Mouse (Mus musculus) MN1 (cell line): ENCODE data around the gene Dhx30.
"Not testable (repeated sequence)": the region's sequence is repeated elsewhere in the genome, so short reads cannot be mapped to it uniquely, and the experiment has no call there.

ENCODE experiments used
- DNase-seq: peaks from one replicate; pipeline ENCODE4 v3.0.0-alpha.2; 2016; ENCODE audit warnings: low spot score

The Dhx30 gene

DNA sequence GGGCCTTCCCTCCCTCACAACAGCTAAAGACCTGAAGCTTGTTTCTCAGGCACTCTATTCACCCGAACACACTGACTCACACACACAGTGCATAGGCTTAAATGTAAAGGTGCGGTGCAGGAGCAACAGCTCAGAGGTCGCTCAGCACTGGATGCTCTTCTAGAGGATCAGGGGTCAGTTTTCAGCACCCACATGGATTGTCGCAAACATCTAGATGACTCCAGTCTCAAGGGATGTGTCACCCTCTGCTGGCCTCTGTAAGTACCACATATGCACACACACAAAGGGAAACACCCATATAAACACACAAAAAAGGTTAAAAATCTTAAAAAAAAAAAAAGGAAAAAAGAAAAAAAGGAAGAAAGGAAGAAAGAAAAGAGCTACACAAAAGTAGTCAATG is 22.9 kb downstream of the Dhx30 start:
- no peak for DNase-seq

DNA sequence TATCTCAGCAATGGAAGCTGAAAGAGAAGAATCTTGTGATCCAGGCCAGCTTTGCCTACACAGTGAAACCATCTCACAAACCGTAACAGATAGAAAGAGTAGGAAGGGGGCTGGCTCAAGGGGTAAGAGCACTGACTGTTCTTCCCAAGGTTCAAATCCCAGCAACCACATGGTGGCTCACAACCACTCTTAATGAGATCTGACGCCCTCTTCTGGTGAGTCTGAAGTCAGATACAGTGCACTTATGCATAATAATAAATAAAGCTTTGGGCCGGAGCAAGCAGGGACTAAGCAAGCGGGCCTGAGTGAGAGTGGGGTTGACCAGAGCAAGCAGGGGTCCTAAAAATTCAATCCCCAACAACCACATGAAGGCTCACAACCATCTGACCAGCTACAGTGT is 24.3 kb downstream of the Dhx30 start:
- DNase-seq, result no peak

DNA sequence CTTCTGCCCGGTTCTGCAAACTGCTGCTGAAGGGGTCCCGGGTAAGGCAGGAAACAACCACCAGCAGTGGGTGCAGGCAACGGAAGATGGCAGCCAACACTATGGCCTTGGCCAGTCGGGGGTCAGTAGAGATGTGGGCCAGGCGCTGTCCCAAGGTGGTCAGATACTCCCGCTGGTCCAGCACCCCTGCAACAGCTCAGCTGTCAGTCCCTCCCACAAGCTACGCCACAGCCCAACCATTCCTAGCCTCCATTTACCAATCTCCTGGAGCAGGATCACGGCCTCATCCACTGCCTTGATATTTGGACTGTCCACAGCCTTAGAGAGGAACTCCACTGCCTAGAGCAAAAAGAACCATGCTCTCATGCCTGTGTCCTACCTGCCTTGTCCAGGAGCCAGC is 31.9 kb downstream of the Dhx30 start:
- no peak for DNase-seq

DNA sequence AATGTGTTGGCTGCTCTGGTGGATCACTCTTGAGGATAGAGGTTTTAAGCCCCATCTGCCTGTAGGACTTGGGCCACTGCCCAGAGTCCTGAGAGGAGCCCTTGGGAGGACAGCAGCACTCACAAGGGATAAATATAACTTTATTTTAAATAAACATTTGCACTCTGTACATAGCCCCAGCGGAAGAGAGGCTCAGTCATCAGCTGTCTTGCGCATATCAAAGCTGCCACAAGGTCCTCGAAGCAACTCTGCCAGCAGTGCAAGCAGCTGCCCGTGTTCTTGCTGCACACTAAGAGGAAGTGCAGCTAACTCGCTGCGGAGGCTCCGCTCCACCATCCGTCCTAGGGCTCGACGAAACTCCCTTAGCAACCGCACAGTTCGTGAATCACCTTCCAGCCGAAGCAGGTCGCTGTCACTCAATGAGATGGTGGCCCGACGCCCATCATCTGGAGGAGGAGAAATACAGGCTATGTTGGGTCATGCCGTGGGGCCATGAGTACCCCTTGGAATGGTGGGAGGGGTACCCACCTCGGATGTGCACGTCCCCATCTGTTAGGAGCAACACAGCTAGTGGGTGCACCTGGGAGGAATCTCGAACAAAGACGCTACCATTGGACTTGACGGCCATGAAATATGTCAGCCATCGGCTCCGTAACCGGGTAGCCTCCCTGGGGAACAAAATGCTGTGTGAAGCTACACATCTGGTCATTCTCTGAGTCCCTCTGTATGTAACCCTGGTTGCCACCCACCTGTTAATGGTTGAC is 33.2 kb downstream of the Dhx30 start:
- peak; percentile 76 for DNase-seq

DNA sequence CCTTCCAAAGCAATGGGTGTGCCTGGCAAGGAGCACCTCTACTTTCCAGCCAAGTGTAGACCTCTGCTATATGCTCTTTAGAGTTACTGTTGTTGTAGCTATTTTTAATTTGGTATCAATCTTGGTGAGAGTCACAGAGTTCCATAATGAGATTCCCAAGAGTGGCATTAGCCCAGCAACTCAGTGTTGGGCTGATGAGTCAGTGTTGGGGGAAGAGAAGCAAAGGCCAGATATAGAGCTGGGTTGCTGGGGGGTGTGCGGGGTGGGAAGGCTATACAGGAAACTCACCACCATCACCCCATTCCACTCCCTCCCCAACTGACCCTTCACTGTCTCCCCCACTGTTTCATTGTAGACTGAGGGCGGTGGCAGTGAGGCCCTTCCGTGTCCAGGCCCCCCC is 36.6 kb downstream of the Dhx30 start:
- no peak for DNase-seq

DNA sequence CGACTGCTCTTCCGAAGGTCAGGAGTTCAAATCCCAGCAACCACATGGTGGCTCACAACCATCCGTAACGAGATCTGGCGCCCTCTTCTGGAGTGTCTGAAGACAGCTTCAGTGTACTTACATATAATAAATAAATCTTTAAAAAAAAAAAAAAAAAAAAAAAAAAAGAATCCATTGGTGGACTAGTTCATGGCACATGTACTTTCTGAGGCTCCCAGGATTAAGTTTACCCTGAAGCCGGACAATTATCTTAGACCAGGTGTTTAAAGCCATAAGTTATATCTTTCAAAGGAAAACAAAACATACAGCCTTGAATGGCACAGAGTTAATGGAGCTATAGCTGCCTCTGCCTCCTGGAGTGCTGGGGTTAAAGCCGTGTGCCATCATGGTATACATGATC is 41.2 kb downstream of the Dhx30 start:
- DNase-seq, result not testable (repeated sequence)

DNA sequence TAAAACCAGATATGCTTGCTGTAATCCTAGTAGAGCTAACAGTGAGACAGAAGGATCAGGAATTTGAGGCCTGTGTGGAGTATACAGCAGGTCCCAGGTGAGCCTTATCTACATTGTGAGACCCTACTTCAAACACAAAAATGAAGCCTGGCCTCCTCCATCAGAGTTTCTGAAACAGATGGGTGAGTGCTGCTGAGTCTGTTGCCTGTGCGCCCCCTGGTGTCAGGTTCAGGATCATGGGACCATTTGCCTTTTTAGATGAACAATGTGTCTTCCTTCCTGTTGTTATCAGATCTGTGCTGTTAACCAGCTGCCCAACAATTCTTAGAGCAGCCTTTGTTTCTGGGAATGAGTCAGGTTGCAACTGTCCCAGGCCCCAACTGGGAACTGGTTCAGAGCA is 45.8 kb downstream of the Dhx30 start:
- DNase-seq, result peak; percentile 87

DNA sequence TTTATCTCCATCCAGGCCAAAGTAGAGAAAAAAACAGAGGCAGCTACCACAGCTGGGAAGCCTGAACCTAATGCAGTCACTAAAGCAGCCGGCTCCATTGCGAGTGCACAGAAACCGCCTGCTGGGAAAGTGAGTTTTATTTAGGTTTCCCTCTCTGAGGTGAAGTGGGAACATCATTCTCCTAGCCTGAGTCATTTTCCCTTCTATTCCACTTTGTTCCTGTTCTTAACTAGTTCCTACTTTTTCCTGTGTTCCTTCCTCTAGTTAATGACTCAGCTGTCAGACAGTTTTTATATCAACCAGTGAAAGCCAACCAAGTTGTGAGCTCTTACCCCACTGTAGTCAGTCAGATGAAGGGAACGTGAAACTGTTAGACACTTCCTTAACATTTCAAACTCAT is 46.6 kb downstream of the Dhx30 start:
- no peak for DNase-seq

DNA sequence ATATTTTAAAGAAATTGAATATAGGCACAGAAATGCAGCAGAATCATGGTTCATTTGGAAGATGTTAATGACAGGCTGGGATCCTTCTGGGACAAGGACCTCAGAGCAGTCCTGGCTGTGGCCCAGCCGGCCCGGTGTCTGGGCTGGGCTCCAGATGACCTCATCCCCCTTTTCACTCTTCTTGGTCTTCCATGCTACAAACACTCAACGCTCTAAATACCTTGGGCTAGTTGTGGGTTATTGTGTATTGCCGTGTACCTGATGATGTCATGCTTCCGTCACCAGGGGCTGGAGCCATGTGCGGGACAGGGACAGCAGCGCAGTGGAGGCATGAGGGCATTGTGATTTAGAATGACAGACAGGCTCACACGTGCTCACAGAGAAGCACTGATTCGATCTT is 47.3 kb downstream of the Dhx30 start:
- peak; percentile 70 for DNase-seq

DNA sequence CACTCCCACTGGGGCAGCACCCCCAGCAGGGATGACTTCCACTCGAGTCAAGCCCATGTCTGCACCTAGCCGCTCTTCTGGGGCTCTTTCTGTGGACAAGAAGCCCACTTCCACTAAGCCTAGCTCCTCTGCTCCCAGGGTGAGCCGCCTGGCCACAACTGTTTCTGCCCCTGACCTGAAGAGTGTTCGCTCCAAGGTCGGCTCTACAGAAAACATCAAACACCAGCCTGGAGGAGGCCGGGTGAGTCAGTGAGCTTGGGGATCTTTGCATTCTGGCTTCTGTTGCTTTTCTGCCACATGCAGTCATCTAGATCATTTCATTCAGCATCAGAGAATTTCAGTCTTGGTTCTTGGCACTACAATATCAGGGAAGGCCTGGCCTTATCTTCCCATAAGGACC is 48.9 kb downstream of the Dhx30 start:
- DNase-seq, result no peak

DNA sequence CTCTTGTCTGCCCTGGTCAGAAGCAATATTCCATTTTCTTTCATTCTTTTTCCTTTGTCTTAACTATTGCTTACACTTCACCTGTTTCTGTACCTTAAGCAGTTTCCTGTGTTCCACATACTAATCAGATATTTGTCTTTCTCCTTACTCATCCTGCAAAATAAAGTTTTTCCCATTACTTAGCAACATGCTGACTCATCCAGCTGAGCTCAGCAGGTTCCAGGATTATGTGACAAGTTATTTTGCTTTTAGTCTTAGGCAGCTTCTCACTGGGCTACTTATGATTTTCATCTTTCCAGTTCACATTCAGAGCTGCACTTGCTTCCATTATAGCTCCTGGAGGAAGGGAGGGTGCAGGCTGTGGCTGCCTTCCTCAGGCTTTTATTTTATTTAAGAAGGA is 53.0 kb downstream of the Dhx30 start:
- DNase-seq, result no peak

DNA sequence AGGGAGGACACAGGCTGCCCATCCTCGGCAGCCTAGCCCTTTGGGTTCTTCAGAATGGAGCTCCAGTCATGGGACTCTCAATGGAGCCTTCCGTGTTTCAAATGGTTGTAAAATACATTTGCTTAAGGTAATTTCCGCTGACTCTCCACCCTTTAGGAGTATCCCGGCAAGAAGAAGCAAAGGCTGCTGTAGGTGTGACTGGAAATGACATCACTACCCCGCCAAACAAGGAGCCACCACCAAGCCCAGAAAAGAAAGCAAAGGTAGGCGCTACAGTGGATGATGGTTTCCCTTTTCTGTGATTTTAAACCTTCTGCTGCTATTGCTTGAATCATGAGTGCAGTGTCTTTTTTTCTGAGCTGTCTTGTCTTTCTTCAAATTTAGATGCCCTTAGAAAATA is 54.8 kb downstream of the Dhx30 start:
- no peak for DNase-seq

DNA sequence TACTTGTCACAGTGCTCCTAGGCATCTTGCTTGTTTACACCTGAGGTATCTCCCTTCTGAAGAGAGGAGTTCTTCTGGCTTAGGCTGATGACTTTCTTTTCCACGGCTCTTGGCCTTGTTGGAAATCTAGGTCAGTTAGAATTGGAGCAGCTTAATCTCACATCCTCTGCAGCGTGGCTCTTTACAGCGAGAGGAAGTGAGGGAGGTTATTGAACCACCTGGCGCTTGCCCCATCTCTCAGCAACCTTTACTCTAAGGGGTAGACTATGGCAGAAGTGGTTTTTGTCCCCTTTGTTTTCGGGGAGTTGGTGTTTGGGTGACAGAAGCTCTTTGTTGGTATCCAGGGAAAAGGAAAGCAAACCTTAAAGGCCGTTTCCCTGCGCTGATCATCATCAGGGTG is 55.2 kb downstream of the Dhx30 start:
- no peak for DNase-seq

DNA sequence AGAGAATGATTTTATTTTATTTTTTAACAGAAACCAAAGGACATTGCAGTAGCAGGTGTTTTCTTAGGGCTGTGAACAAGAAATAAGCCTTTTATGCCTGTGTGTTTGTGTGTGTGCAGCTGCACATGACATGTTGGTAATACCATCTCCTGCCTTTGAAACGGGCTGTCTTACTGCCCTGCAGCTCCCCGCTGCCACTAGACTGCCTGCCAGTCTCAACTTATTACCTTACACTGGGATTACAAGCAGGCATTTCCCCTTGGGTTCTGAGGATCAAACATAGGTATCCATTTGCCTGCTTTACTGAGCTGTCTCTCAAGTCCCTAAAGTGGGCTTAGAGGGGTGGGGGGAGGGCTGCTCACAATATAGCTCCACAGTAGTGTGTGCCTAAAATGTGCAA is 56.9 kb downstream of the Dhx30 start:
- DNase-seq, result no peak

DNA sequence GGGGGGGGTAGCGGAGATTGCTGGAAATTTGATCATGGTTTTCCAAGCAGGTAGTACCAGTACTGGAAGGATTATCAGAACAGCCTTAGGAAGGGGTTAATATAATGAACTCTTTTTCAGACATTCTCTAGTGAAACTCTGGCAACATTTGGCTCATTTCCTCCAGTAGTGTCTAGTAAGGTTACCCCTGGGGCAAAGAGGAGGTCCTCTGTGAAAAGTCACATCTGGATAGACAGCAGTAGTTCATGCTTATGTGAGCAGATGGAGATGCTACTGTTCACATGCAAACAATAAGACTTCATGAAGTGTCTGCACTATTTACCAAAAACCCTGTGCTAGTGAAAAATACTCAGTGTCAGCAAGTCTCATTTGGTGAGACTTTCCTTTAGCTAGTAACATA is 60.4 kb downstream of the Dhx30 start:
- DNase-seq, result no peak

DNA sequence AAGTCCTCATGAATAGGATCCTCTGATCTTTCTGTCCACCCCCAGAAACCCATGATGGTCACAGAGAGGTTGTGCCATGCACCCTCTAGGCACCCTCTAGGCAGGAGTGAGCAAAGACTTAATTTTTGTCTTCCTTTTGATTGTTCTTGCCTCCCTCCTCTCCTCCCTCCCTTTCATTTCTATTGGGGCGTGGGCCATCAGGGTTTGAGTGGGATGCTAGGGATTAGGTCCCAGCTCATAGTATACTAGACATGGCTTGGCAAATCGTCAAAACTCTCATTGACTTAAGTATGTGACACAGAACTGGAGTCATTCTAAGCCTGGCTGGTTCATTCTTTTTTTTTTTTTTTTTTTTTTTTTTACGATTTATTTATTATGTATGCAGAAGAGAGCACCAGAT is 62.8 kb downstream of the Dhx30 start:
- DNase-seq, result no peak

DNA sequence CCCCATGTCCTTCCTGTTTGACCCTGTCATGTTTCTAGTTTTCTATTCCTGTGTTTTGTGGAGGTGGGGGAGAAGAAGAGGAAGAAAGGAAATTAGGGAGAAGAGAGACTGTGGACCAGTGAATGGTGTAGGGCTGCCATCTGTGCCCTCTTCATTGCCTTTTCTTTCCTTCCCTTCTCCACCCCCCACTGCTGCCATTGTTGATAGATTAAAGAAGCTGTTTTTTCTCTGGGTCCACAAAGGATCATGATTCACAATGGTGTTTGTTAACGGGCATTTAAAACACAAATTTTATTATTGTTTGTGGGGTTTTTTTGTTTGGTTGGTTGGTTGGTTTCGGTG is 63.6 kb downstream of the Dhx30 start:
- no peak for DNase-seq

DNA sequence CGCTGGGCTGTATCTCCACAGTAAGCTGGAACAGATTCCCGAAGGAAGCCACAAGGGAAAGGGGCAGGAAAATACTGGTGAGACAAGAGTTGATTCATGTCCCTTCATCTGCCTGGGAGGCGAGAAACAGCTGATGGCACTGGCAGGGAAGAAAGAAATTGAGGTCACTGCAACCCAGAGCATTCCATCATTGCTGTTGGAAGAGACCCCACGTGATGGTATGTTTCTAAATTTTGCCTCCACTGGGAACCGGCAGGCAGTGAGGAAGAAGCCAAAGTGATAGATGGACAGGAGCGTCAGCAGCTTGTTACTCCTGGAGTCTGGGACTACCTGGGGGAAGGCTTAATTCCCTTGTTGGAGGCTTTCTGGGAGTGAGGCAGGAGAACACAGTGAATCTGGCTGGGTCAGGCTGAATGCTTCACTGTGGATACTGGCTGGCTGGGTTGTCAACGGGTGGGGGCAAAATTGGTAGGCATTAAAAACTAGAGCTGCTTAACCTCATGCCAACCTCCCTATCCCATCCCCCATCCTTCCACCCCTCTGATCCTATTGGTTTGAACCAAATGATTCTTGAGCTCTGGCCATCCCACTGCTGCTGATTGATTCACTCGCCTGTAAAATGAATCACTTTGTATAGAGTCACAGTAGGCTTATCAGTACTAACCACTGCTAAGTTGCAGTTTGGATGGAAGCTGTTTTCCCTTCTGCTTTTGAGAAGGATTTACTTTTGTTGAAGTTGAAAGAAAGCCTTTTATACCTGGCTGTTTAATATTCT is 64.1 kb downstream of the Dhx30 start:
- no peak for DNase-seq

DNA sequence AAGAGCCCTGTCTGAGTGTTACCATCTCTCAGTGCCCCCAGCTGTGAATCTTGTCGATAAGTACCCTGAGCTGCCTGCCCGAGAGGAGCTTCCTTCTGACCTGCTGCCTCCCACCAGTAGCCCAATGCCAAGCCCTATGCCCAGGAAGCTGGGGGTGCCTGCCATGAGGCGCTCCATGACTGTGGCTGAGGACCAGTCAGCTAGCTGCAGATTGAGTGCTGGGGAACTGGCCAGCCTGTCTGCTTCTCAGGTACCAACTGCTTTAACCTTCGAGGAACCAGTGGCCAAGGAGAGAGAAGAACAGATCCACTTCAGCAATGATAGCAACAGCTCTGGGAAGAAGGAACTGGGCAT is 64.7 kb downstream of the Dhx30 start:
- no peak for DNase-seq

DNA sequence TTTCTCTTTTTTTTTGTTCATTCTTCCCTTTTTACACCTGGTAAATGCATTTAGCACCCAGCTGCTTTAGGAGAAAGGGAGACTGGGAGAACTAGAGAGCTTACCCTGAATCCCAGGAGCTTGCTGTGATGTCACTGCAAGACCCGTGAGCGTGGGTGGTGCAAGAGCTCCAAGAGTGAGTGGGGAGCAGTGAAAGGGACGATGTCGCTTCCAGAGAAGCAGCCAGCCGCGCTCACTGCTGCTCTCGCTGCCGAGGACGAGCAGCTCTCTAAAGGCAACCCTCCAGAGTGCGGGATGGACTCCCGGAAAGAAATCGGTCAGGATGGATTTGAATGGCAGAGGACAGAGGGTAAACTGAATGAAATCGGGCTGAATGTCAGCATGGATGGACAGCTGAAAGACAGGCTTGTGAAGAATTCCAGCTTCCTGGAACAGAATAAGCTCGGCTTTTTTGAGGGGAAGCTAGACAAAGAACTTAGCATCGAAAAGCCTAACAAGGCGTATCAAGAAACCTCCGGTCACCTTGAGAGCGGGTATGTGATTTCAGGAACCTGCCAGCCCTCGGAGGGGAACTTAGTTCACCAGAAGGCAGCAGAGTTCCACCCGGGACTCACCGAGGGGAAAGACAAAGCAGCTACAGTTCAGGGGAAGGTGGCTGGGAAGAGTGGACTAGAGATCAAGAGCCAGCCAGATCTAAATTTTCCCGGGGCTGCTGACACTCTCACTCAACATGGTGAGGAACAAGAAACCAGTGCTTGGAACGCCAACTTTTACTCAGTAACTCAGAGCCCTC is 65.6 kb downstream of the Dhx30 start:
- DNase-seq, result no peak

DNA sequence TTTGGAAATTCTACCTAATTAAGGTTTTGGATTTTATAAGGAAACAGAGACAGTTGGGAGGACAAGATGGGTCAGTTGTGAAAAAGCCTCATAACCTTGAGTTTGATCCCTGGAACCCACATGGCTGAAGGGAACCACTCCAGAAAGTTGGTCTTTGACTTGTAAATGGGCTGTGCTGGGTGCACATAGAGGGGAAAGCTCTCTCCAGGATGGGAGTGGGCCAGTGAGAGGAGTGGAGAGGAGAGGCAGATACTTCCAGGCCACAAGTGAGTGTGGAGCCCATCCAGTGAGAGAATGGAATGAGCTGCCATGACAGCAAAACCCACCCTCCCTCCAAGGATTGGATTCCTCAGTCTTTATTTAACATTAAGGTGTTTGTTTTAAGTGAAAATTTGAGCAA is 66.4 kb downstream of the Dhx30 start:
- DNase-seq, result no peak

DNA sequence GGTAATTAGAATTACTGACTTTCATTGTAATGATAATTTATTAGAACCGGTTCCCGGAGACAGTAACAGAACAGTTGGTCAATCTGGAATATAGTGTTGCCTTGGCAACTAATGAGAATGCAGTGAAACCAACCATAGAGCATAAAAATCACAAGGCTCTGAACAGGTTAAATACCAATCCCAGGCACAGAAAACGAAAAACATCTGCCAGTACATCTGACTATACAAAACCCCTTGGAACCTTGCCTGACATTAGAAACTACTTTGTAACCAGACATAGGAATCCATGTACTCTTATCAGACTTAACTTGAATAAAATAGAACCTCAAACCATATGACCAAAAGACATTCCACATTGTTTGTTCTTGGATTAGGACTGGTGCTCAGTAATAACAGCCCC is 69.8 kb downstream of the Dhx30 start:
- DNase-seq, result no peak

DNA sequence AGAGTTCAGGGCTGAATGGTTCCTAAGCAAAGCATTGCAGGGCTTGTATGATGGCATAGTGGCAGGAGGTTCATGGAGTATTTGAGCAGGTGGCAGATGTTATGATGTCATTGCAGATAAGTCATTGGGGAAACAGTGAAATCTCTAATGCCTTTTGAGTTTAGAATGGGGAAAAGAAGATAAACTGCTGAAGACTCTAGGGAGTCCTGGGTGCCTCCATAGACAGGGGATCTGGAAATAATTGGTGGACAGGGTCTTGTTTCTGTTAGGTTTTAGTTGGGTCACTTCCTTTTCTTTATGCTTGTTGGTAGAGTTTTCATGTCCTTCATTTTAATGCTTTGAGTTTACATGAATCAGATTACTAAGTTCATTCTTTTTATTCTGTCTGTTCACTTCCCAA is 70.4 kb downstream of the Dhx30 start:
- no peak for DNase-seq
